Mouse (Mus musculus): ENCODE results near the gene Slc26a3.

Gene Slc26a3

DNA sequence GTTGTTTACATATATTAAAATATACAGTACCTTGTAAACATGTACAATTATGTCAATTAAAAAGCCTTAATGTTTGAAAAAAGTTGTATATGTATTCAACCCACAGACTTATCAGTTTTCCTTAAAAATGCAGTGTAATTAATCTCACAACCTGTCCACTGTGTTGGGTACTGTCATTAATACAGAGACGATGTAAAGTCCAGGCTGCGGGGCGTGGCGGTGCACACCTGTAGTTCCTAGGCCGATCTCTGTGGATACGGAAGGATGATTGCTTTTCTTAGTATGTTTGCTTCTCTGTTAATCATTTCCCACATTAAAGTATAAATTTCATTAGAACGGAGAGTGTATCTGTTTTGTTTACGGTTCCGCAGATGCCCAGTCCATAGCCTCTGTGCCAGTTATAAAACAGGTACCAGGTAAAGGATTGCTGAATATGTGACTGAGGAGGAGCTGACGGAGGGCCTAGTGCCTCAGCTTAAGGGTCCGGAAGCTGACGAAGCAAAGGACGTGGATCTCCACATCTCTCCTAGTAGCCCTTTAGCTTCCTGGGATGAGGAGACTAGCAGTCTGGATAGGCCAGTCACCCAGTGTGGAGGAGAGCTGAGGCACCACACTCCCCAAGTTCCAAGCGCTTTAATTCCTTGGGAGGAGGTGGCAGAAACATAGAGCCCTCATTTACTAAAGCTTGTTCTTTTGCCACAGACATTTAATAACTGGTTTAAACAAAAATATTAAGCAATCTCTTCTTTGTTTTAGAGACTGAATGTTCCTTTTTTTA lies 122.2 kb downstream of the Slc26a3 start:
- intact Hi-C loops (cut with DNase I), result no loop called here

DNA sequence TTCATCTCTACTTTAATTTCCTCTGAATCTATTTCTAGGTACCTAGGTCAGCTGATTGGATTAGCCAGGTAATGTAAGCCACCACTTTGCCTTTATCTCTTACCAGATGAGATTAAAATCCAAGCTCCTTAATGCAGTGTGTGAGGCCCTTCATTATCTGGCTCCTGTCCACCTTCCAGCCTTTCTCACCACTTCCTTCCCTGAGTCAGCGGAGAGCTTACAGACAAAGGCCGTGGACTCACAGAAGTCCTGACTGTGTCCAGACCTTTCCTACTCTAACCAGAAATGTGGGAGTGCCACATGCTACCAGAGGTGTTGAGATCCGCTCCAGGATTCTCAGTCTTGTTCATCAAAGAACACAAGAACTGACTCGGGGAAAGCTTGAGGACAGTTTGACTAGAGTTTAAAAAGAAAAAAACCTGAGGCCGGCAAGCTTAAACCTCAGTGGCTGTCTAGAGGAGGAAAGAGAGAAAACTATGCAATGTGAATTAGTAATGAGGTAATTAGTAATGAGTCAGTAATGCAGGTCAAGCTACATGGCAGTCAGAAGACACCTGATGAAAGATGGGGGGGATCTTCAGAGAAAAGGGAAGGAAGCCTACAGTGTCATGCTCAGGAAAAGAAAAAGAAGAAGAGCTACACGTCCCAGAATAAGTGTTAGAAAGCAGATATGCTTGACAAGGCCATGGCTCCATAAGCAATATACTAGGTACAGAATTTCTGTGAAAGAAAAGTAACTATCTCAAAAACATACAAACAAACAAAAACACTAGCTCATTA lies 123.2 kb downstream of the Slc26a3 start:
- intact Hi-C loops (cut with DNase I), result no loop called here

DNA sequence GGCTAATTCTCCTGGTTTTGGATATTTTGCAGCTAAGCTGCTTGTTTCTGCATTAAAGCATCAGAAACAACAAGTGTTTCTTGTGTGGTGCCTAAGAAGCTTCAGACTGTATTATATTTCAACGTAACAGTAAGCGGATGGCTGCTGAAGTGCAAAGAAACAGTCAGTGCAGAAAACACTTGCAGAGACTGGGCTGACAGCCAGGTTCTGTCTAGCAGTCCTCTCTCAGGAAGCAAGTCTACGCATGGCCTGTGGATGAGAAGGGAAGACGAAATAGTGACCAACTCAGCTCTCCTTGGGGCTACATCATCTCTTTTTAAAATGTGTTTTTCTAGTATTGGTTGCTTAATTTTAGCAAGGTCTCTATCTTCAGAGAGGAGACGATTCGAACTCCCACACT lies 129.4 kb downstream of the Slc26a3 start:
- intact Hi-C loops (cut with DNase I), result no loop called here

DNA sequence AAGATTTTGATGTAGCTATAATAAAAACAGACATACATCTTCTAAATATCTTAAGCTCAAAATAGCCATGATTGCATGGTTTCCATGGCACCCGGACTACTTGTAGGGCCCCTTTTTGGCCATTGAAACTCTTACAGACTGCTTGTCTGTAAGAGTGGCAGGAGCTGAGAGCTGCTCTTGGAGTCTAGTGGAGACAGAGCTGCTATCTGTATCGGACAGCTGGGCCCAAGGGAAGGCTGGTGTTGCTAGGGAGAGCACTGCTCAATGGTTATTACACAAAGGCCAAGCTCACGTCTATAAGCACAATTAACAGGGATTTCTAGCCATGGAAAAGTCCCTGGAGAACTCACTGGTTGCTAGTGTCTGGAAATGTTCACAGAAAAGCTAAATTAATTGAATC lies 130.7 kb downstream of the Slc26a3 start:
- intact Hi-C loops (cut with DNase I), result no loop called here
